Mouse (Mus musculus): ENCODE measurements around the gene Map4k4. TPM values are rescaled to one million over a fixed set of nuclear protein-coding genes. Genes with fewer than 3 reads are reported as not detected.
A peak's percentile ranks its signal among the peaks of the same experiment; 100 is the strongest.

Gene Map4k4
- polyA plus RNA-seq, 1 experiment from 2014 or later: 42.6 TPM

- Histone ChIP-seq H3K27me3 (no peaks in the 10 kb centered on the region), H3K4me1 (replicated peaks) (peaks cover 75% of the 10 kb centered on the region), H3K9me3 (no peaks in the 10 kb centered on the region), H3K4me2 (no peak overlapping the region), H3K27ac (replicated peaks) (peak overlapping the region; percentile 38; the same call in 1 of the 2 replicates), H3K4me3 (no peak overlapping the region), H3K36me3 (no peaks in the 10 kb centered on the region), H3K9ac (no peak overlapping the region)
- ATAC-seq (ENCODE audit: low FRiP score, low read depth): 0 out of 2 replicates have a peak, but pooled peaks have one; percentile 6
- WGBS: 47% methylated on average over 8 of the region's 8 CpGs
Observed at GRCm38 (mm10) chr1:39922714-39923113, 22.0 kb downstream of the Map4k4 start.

DNA sequence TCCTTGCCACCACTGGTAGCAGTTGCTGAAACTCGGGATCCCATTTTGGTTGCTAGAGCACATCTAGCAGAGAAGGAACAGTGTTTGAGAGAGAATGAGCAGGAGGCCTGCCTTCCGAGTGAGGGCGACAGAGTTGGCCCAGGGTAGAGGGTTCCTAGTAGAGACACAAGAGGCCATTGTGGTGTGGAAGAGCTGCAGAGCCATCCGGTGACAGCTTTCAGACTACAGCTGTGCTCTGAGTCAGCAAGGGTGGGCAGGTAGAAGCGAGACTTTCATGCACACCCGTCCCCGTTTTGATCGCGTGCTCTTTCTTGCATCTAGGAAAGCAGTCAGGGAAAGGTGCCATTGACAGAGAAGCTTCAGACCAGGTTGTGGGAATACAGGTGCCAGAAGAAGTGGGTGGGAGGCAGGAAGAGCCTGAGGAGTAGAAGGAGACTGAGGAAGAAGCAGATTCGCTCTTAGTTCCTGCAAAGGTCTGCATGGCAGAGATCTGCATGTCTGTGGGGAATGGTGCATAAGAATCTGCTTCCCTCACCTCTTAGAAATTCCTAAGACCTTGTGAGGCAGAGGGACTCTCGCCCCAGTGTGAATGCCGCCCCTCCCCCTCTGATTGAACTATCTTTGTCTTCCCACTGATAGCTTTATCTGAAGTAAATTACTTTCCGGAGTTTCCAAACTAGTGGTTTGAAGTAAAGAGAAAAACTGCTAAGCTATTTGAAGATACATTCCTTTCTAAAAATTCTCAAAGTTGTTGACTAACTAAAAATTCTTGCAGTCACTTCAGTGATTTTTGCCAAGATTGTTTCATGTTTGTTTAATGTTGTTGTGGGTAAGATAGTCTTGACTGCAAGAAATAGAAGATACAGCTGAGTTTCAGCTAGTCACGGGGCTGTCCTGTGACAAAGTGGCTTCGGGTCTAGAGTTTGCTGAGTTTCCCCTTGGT is 23.0 kb downstream of the Map4k4 start:
- 28% methylated on average over 15 of the region's 15 CpGs for WGBS
- H3K4me2 ChIP-seq: no peak overlapping the region

GRCm38 (mm10) chr1:39931055-39931454 is 30.3 kb downstream of the Map4k4 start:
- Histone ChIP-seq H3K27me3 (no peaks in the 10 kb centered on the region), H3K4me1 (replicated peaks) (peaks cover 92% of the 10 kb centered on the region), H3K4me2 (no peak overlapping the region), H3K9ac (no peak overlapping the region), H3K27ac (replicated peaks) (0 out of 2 replicates have a peak overlapping the region, but pooled peaks have one; percentile 13), H3K9me3 (no peaks in the 10 kb centered on the region), H3K36me3 (no peaks in the 10 kb centered on the region), H3K4me3 (no peak overlapping the region)
- ATAC-seq (ENCODE audit: low FRiP score, low read depth): no peak
- 40% methylated on average over 7 of the region's 7 CpGs for WGBS

More for the DNA sequence above, 23.0 kb downstream of the Map4k4 start:
- Histone ChIP-seq H3K9ac (no peak overlapping the region), H3K36me3 (no peaks in the 10 kb centered on the region), H3K9me3 (no peaks in the 10 kb centered on the region), H3K4me3 (no peak overlapping the region), H3K27me3 (no peaks in the 10 kb centered on the region), H3K27ac (replicated peaks) (peak overlapping the region; percentile 38; the same call in 1 of the 2 replicates), H3K4me1 (replicated peaks) (peaks cover 72% of the 10 kb centered on the region)
- no peak for ATAC-seq (ENCODE audit: low FRiP score, low read depth)

DNA sequence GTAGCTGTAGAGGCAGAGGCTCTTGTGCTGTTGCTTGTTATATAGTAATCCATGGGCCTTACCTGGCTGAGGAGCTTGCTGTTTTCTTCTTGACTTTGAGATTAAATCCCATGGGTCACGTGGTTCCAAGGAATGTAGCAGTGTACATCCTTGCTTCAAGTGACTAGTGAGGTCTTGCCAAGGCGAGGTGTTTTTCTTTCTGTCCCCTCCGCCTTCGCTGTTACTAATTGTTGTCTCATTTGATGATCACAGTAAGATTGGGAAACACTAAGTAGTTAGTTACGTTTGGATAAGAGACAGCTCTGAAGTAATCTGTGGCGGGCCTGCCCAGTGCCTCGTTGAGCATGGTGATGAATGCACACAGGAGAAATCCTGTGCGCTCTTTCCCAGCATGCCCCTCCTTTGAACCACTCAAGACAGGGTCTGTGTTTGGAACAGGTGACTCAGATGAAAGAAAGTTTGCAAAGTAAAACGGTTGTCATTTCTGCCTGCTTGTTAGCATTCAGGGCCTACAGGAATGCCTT is 31.6 kb downstream of the Map4k4 start:
- ATAC-seq (ENCODE audit: low FRiP score, low read depth): no peak
- Histone ChIP-seq H3K9me3 (no peaks in the 10 kb centered on the region), H3K27ac (replicated peaks) (peak overlapping the region; percentile 52), H3K4me1 (replicated peaks) (peaks cover 93% of the 10 kb centered on the region), H3K36me3 (no peaks in the 10 kb centered on the region), H3K4me3 (no peak overlapping the region), H3K27me3 (no peaks in the 10 kb centered on the region), H3K9ac (no peak overlapping the region), H3K4me2 (no peak overlapping the region)
- WGBS: 53% methylated on average over 9 of the region's 9 CpGs

DNA sequence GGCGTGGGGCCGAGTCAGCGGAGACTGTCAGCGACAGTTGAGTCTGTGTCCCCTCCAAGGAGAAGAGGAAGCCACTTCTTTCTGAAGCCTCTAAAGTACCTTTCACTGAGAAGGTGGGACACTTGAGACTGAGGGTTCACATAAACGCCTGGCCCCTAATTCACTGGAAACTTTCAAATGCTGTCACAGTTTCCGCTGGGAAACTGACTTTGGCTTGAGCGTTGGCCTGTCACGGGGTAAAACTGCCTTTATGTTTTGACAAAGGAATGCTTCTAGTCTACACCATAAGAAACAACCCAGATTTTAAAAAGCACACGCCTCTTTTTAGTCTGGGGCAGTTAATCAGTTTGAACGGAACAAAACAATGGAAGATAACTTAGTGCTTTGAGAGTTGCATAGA is 32.2 kb downstream of the Map4k4 start:
- 46% methylated on average over 10 of the region's 10 CpGs for WGBS
- H3K4me1 ChIP-seq (replicated peaks): peaks cover 95% of the 10 kb centered on the region
- no peaks in the 10 kb centered on the region for H3K9me3 ChIP-seq
- no peaks in the 10 kb centered on the region for H3K36me3 ChIP-seq
- H3K4me3 ChIP-seq: no peak overlapping the region
- peak overlapping the region; percentile 52 for H3K27ac ChIP-seq (replicated peaks)
- no peak for ATAC-seq (ENCODE audit: low FRiP score, low read depth)
- no peaks in the 10 kb centered on the region for H3K27me3 ChIP-seq
- no peak overlapping the region for H3K4me2 ChIP-seq
- H3K9ac ChIP-seq: no peak overlapping the region

DNA sequence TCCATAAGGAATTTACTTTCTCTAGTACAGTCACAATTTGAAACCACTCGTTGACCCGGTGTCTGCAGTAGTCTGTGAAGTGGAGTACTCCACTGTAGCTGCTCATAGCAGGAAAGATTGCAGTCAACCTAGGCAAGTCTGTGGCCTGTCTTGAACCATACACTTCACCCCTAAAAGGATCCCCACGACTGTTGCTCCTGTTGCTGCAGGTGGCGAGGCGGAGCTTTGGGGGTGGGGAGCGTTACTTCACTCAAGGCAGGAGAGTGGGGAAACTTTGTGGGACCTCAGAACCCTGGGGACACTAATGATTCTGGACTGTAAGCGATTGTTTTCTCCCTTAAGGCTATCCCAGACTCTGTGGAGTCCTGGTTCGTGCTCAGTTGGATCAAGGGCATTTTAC is 34.2 kb downstream of the Map4k4 start:
- Histone ChIP-seq H3K4me1 (replicated peaks) (peaks cover 97% of the 10 kb centered on the region), H3K9ac (no peak overlapping the region), H3K4me2 (peak overlapping the region; percentile 50; the same call in 1 of the 2 replicates), H3K27me3 (no peaks in the 10 kb centered on the region), H3K9me3 (no peaks in the 10 kb centered on the region), H3K4me3 (no peak overlapping the region), H3K36me3 (no peaks in the 10 kb centered on the region), H3K27ac (replicated peaks) (no peak overlapping the region)
- no peak for ATAC-seq (ENCODE audit: low FRiP score, low read depth)
- WGBS: 31% methylated on average over 8 of the region's 8 CpGs

DNA sequence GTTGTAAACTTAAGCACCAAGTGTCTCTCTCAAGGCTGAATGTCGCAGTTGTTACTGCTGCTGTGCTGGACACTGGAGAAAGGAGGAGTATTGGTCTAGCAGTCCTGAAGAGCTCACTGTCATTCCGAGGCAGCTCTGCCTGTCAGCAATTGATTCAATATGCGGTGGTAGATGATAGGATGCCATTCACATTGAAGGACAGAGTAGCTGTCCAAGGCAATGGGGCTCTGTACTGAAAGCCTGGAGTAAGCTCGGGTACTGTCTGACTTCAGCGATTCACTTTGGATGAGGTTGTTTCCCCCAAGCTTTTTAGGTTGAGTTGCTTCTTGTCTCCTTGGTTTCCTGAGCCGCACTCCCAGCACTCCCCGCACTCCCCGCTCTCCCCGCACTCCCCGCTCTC is 34.9 kb downstream of the Map4k4 start:
- ATAC-seq (ENCODE audit: low FRiP score, low read depth): no peak
- Histone ChIP-seq H3K27ac (replicated peaks) (no peak overlapping the region), H3K4me1 (replicated peaks) (peaks cover 97% of the 10 kb centered on the region), H3K4me3 (peak overlapping the region; percentile 28), H3K9ac (0 out of 2 replicates have a peak overlapping the region, but pooled peaks have one; percentile 8), H3K4me2 (peak overlapping the region; percentile 50), H3K36me3 (no peaks in the 10 kb centered on the region), H3K9me3 (no peaks in the 10 kb centered on the region), H3K27me3 (no peaks in the 10 kb centered on the region)
- 2% methylated on average over 6 of the region's 10 CpGs for WGBS

DNA sequence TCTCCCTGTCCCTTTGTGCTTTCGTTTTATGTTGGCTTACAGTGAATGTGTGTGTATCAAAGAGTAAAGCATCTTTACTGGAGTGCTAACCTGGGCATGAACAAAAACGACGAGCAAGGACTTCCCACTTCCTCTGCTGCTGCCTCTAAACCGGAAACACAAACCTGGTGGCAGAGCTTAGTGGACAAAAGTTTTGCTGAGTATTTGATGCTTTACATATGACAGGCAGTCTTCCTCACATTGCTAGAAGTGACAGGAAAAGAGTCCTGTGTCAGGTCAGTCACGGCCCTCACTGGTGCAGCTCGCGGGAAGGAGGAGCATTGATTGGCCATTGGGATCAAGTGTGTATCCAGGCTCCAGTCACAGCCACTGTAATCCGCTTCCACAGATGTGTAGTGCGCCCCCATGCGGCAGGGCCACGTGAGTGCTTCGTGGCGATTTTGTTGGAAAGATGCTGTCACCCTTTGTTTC is 35.7 kb downstream of the Map4k4 start:
- no peaks in the 10 kb centered on the region for H3K9me3 ChIP-seq
- no peaks in the 10 kb centered on the region for H3K27me3 ChIP-seq
- 1% methylated on average over 13 of the region's 13 CpGs for WGBS
- peaks cover 97% of the 10 kb centered on the region for H3K4me1 ChIP-seq (replicated peaks)
- no peaks in the 10 kb centered on the region for H3K36me3 ChIP-seq
- no peak for ATAC-seq (ENCODE audit: low FRiP score, low read depth)
- H3K4me2 ChIP-seq: peak overlapping the region; percentile 50
- H3K27ac ChIP-seq (replicated peaks): peak overlapping the region; percentile 60; the same call in 1 of the 2 replicates
- 0 out of 2 replicates have a peak overlapping the region, but pooled peaks have one; percentile 11 for H3K9ac ChIP-seq
- H3K4me3 ChIP-seq: peak overlapping the region; percentile 28

DNA sequence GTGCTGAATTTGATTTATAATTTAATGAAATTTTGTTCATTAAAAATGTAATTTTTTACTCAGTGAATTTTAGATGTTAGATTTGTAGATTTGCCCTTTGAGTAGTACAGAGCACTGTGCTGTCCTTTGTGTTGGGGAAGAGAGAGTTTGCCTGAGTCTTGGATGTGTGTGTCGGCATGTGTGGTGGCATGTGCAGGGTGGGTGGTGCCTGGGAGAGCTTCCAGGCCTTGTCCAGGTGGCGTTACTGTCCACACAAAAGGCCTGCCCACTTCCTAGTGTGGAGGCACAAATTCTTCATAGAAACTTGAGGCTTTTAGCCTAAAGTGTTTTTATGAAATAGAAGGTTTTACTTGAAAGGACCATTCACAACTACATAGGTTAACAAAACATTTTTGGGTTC is 36.2 kb downstream of the Map4k4 start:
- no peak overlapping the region for H3K9ac ChIP-seq
- H3K9me3 ChIP-seq: no peaks in the 10 kb centered on the region
- no peak overlapping the region for H3K4me3 ChIP-seq
- peak overlapping the region; percentile 50; the same call in 1 of the 2 replicates for H3K4me2 ChIP-seq
- H3K4me1 ChIP-seq (replicated peaks): peaks cover 97% of the 10 kb centered on the region
- no peaks in the 10 kb centered on the region for H3K36me3 ChIP-seq
- no peaks in the 10 kb centered on the region for H3K27me3 ChIP-seq
- WGBS: 44% methylated on average over 2 of the region's 2 CpGs
- H3K27ac ChIP-seq (replicated peaks): no peak overlapping the region
- no peak for ATAC-seq (ENCODE audit: low FRiP score, low read depth)

GRCm38 (mm10) chr1:39937609-39938008 is 36.9 kb downstream of the Map4k4 start:
- H3K36me3 ChIP-seq: no peaks in the 10 kb centered on the region
- 48% methylated on average over 4 of the region's 4 CpGs for WGBS
- H3K9ac ChIP-seq: no peak overlapping the region
- H3K4me2 ChIP-seq: no peak overlapping the region
- H3K27ac ChIP-seq (replicated peaks): no peak overlapping the region
- no peaks in the 10 kb centered on the region for H3K9me3 ChIP-seq
- H3K4me1 ChIP-seq (replicated peaks): peaks cover 97% of the 10 kb centered on the region
- no peaks in the 10 kb centered on the region for H3K27me3 ChIP-seq
- no peak for ATAC-seq (ENCODE audit: low FRiP score, low read depth)
- H3K4me3 ChIP-seq: no peak overlapping the region

DNA sequence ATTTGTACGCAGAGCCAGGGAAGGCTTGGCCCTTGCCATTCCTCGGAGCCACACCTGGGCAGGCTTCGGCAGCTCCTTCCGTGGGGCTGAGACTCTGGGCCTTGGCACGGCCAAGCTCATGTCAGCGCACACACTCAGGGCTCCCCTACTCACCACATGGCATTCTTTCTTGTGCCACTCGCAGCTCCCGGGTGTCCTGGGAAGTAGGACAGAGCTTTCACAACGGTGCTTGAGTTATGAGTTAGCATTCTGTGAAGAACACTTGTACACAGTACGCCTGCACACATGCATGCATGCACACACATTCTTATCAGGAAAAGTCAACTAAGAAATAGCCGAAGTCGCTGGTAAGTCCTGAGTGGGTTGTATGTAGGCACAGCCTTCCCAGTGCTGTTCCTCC is 38.7 kb downstream of the Map4k4 start:
- no peak overlapping the region for H3K4me2 ChIP-seq
- H3K27me3 ChIP-seq: no peaks in the 10 kb centered on the region
- H3K4me3 ChIP-seq: no peak overlapping the region
- H3K9me3 ChIP-seq: no peaks in the 10 kb centered on the region
- peak overlapping the region; percentile 36; the same call in 1 of the 2 replicates for H3K27ac ChIP-seq (replicated peaks)
- no peak overlapping the region for H3K9ac ChIP-seq
- ATAC-seq (ENCODE audit: low FRiP score, low read depth): no peak
- peaks cover 96% of the 10 kb centered on the region for H3K4me1 ChIP-seq (replicated peaks)
- 63% methylated on average over 12 of the region's 12 CpGs for WGBS
- H3K36me3 ChIP-seq: no peaks in the 10 kb centered on the region

DNA sequence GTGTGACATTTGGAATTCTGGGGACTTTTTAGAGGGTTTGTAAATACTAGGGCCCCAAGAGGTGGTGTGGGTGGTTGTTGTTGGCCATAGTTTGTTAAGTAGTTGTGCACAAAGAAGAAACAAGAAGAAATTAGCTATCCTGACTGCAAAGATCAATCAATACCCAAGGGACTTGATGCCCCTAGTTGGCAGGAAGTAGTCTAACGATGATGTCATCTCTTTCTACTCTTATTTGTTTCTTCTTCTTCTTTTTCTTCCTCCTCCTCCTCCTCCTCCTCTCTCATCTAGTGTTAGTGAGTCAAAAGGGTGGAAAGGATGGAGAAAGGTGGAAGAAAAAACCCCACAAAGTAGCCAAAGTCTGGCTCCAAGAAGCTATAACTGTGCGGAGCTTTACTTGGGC is 39.6 kb downstream of the Map4k4 start:
- no peaks in the 10 kb centered on the region for H3K9me3 ChIP-seq
- no peak for ATAC-seq (ENCODE audit: low FRiP score, low read depth)
- no peak overlapping the region for H3K9ac ChIP-seq
- H3K36me3 ChIP-seq: no peaks in the 10 kb centered on the region
- H3K4me3 ChIP-seq: no peak overlapping the region
- H3K4me2 ChIP-seq: no peak overlapping the region
- WGBS: 86% methylated on average over 2 of the region's 2 CpGs
- no peak overlapping the region for H3K27ac ChIP-seq (replicated peaks)
- H3K27me3 ChIP-seq: no peaks in the 10 kb centered on the region
- H3K4me1 ChIP-seq (replicated peaks): peaks cover 96% of the 10 kb centered on the region
